Mouse (Mus musculus) thymus, adult 2 months (tissue): Measurements from ENCODE around the gene Hamp. TPM values are rescaled to one million over a fixed set of nuclear protein-coding genes. Genes with fewer than 3 reads are reported as not detected.
"Not testable (repeated sequence)": the region's sequence is repeated elsewhere in the genome, so short reads cannot be mapped to it uniquely, and the experiment has no call there.

Experiments
- DNase-seq: peaks from one replicate; pipeline ENCODE4 v3.0.0; 2021
- H3K27ac ChIP-seq: fragments of 200-500 bp; 2 replicates; pipeline ENCODE4 v1.5.1; 2012; ENCODE audit warnings: low read length, control low read depth; ENCODE audit not compliant: control insufficient read depth, insufficient read depth
- H3K27me3 ChIP-seq: fragments of 200-500 bp; 2 replicates; pipeline ENCODE4 v1.6.1; 2012; ENCODE audit warnings: mild to moderate bottlenecking, low read length, moderate library complexity, mixed read lengths; ENCODE audit not compliant: control insufficient read depth, insufficient read depth
- H3K36me3 ChIP-seq: fragments of 200-500 bp; 2 replicates; pipeline ENCODE4 v1.6.1; 2012; ENCODE audit warnings: mild to moderate bottlenecking, low read length, moderate library complexity; ENCODE audit not compliant: control insufficient read depth, insufficient read depth
- H3K4me1 ChIP-seq: fragments of 200-500 bp; replicated peaks from 2 replicates; pipeline ENCODE4 v1.6.1; 2012; ENCODE audit warnings: low read length; ENCODE audit not compliant: control insufficient read depth, insufficient read depth
- H3K4me3 ChIP-seq: fragments of 200-500 bp; 2 replicates; pipeline ENCODE4 v1.5.1; 2012; ENCODE audit warnings: mild to moderate bottlenecking, low read length, control low read depth, moderate library complexity; ENCODE audit not compliant: control insufficient read depth, insufficient read depth
- CTCF ChIP-seq: fragments of 200-500 bp; IDR thresholded peaks from 2 replicates; pipeline ENCODE4 v1.5.1; 2012; ENCODE audit warnings: mild to moderate bottlenecking, control low read depth, low read length, moderate library complexity, borderline replicate concordance; ENCODE audit not compliant: control insufficient read depth, poor library complexity, insufficient read depth; ENCODE audit errors: extremely low read depth
- POLR2A ChIP-seq: fragments of 200-500 bp; IDR thresholded peaks from 2 replicates; pipeline ENCODE4 v1.6.1; 2012; ENCODE audit warnings: mild to moderate bottlenecking, low read length, control low read depth, moderate library complexity; ENCODE audit not compliant: control insufficient read depth, poor library complexity, insufficient read depth; ENCODE audit errors: extremely low read depth
- WGBS: fragments of 180-500 bp; shearing (Covaris S2); methylation state at CpG from one replicate; pipeline ENCODE4 v1.1.7; 2018; 5-methylcytosine and 5-hydroxymethylcytosine counted together
- polyA plus RNA-seq: library from polyadenylated mRNA; depleted of rRNA; stranded (reverse); fragments of >200 nt; gene quantifications from 2 replicates; pipeline ENCODE4 v1.2.3, GENCODE M21; 2012

Hamp gene
- polyA plus RNA-seq, 1 experiment = 23.6 TPM

- Histone ChIP-seq H3K4me1 (peaks cover 12% of the 10 kb centered on the region), H3K36me3 (peaks cover 62% of the 10 kb centered on the region), H3K4me3 (no peak overlapping the region), H3K27ac (no peak overlapping the region), H3K27me3 (no peaks in the 10 kb centered on the region)
- no peak for DNase-seq
- 74% methylated on average over 6 of the region's 6 CpGs for WGBS
- TF ChIP-seq POLR2A = no peak
- no peak for TF ChIP-seq CTCF
Measured at GRCm38 (mm10) chr7:30953459-30953858, 9.6 kb upstream of the Hamp start.

DNA sequence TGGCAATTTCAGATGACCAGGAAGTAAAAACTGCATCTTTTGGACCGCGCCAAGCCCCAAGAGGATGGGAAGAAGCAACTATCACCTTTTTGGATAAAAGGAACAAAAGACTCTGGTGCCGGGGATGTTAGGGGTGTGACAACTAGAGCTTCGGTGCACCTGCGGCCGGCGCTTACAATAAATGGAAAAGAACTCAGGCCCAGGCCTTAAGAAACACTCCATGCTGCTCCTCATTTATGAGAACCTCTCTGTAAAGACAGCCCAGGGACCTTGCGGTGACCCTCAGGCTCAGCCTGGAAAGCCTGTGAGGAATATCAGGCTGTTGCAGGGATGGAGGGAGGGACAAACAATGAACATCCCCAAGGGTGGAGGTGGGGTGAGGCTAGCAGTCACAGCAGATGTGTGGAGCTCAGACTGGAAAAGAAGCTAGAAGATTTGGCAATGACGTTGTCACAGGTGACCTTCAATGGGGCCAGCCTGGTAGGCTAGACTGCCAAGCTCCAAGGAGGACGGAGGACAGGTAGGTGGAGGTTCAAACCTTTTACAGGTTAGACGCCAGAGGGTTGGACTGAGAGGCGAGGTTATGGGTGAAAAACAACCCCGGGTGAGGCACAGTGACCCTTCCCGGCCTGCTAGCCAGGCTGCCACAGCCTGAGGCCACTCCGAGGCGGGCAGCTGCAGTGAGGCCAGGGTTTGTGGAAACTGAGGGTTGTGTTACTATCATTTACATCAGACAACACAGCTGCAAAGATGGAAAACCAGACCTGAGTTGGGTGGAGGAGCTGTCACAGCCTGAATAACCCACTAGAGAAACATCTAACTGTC lies 8.8 kb upstream of the Hamp start:
- Histone ChIP-seq H3K36me3 (peaks cover 62% of the 10 kb centered on the region), H3K4me1 (peaks cover 5% of the 10 kb centered on the region), H3K27ac (no peak overlapping the region), H3K27me3 (no peaks in the 10 kb centered on the region), H3K4me3 (no peak overlapping the region)
- no peak for DNase-seq
- TF ChIP-seq CTCF (no peak), POLR2A (no peak)
- WGBS = 98% methylated on average over 16 of the region's 16 CpGs

GRCm38 (mm10) chr7:30949902-30950301 lies 6.1 kb upstream of the Hamp start:
- H3K36me3 ChIP-seq = peaks cover 65% of the 10 kb centered on the region
- H3K4me1 ChIP-seq, DNase-seq, H3K27ac ChIP-seq, H3K4me3 ChIP-seq, H3K27me3 ChIP-seq: not testable (repeated sequence)
- WGBS = 95% methylated on average over 3 of the region's 3 CpGs

GRCm38 (mm10) chr7:30945876-30946275 lies 2.0 kb upstream of the Hamp start:
- H3K4me3 ChIP-seq = no peak overlapping the region

DNA sequence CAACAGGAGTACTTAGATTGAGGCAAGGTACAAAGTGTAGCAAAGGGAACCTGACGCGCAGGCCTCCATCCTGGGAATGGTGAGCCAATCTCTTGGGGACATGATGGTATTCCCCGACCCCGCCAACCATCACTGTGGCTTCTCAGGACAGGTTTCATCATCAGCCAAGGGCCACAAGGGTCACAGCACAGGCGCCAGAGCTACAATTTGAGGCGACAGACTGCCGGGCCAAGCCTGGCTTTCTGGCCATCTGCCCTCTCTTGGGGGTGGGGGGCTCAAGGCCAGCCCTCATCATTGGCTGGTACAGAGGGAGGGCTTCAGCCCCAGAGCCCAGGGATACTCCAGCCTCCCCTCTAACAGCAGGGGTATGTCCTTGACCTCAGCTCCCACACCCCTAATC lies 1.6 kb upstream of the Hamp start:
- WGBS = 98% methylated on average over 7 of the region's 7 CpGs
- H3K27me3 ChIP-seq, H3K27ac ChIP-seq, H3K4me3 ChIP-seq, H3K4me1 ChIP-seq, DNase-seq: not testable (repeated sequence)
- peaks cover 23% of the 10 kb centered on the region for H3K36me3 ChIP-seq

More at GRCm38 (mm10) chr7:30945876-30946275, 2.0 kb upstream of the Hamp start:
- DNase-seq = no peak
- WGBS = 97% methylated on average over 7 of the region's 7 CpGs
- TF ChIP-seq POLR2A (no peak), CTCF (no peak)
- Histone ChIP-seq H3K27me3 (no peaks in the 10 kb centered on the region), H3K36me3 (peaks cover 27% of the 10 kb centered on the region), H3K27ac (no peak overlapping the region), H3K4me1 (no peaks in the 10 kb centered on the region; the same call in 1 of the 2 replicates)

GRCm38 (mm10) chr7:30944706-30945105 lies 874 bp upstream of the Hamp start:
- WGBS = 86% methylated on average over 2 of the region's 2 CpGs
- not testable (repeated sequence) for H3K27ac ChIP-seq, H3K4me1 ChIP-seq, H3K27me3 ChIP-seq, DNase-seq, H3K4me3 ChIP-seq
- H3K36me3 ChIP-seq = peaks cover 16% of the 10 kb centered on the region

- H3K27me3 ChIP-seq, H3K4me1 ChIP-seq, H3K36me3 ChIP-seq, H3K27ac ChIP-seq, DNase-seq, H3K4me3 ChIP-seq: not testable (repeated sequence)
- WGBS = 18% methylated on average over 3 of the region's 3 CpGs
Measured at GRCm38 (mm10) chr7:30942365-30942764, 1.5 kb downstream of the Hamp start.

DNA sequence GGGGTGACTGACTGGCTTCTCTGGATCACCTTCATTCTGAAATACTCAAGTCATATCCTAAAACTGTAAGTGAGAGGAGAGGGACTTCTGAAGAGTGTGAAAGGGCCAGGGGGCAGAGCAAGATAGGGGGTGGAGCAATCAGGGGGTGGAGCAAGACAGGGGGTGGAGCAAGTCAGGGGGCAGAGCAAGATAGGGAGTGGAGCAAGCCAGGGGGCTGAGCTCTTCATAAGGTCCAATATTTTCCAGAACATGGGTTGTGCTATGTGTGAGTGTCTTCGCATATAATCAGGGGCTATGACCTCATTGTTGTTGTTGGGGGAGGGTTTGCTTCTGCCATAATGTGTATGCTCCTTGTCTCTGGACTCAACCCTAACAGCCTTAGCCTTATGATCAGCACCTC lies 3.8 kb downstream of the Hamp start:
- H3K4me3 ChIP-seq, H3K27ac ChIP-seq, DNase-seq, H3K27me3 ChIP-seq, H3K4me1 ChIP-seq, H3K36me3 ChIP-seq: not testable (repeated sequence)
- WGBS = 81% methylated on average over 1 of the region's 1 CpGs

GRCm38 (mm10) chr7:30935422-30936099 lies 8.3 kb downstream of the Hamp start:
- H3K36me3 ChIP-seq, H3K4me1 ChIP-seq, H3K4me3 ChIP-seq, H3K27me3 ChIP-seq, DNase-seq, H3K27ac ChIP-seq: not testable (repeated sequence)
- 73% methylated on average over 6 of the region's 6 CpGs for WGBS

GRCm38 (mm10) chr7:30924581-30924980 lies 19.3 kb downstream of the Hamp start, which contains the start of gene Hamp2:
TSS of gene Hamp2 (minus strand) at chr7:30924681.
- 86% methylated on average over 2 of the region's 2 CpGs for WGBS
- not testable (repeated sequence) for H3K27me3 ChIP-seq, H3K36me3 ChIP-seq

More at GRCm38 (mm10) chr7:30924581-30924980, 19.3 kb downstream of the Hamp start, which contains the start of gene Hamp2:
- H3K4me1 ChIP-seq, DNase-seq, H3K27ac ChIP-seq, H3K4me3 ChIP-seq: not testable (repeated sequence)
